Mouse (Mus musculus) MEL (cell line): ENCODE measurements around the gene Gm12258. TPM values are rescaled to one million over a fixed set of nuclear protein-coding genes. Genes with fewer than 3 reads are reported as not detected.

ENCODE experiments used
- DNase-seq: peaks from one replicate; pipeline ENCODE4 v3.0.0; 2011; ENCODE audit warnings: low read depth, low spot score
- H3K27ac ChIP-seq: 2 replicates; pipeline ENCODE4 v1.5.1; 2012; ENCODE audit warnings: low read depth, mild to moderate bottlenecking, control low read depth, low read length, moderate library complexity; ENCODE audit not compliant: control insufficient read depth
- H3K27me3 ChIP-seq, 2 experiments: fragments of 150-350 bp in 1 of 2; sonication (generic) in 1 of 2; 2 replicates each; pipeline ENCODE4 v1.6.1; 2012; ENCODE audit warnings: low read length in 2 of 2, mild to moderate bottlenecking in 2 of 2, improper control_type of control experiment in 1 of 2, moderate library complexity in 1 of 2; ENCODE audit not compliant: insufficient read depth in 2 of 2, control insufficient read depth in 1 of 2
- H3K36me3 ChIP-seq, 2 experiments: 2 replicates each; pipeline ENCODE4 v1.6.1; 2012 to 2014; ENCODE audit warnings: low read length in 2 of 2, improper control_type of control experiment in 1 of 2, inconsistent platforms in 1 of 2, mild to moderate bottlenecking in 1 of 2; ENCODE audit not compliant: insufficient read depth in 2 of 2, control insufficient read depth in 1 of 2
- H3K4me1 ChIP-seq, 2 experiments: fragments of 150-350 bp in 1 of 2; sonication (generic) in 1 of 2; 2 replicates each; pipeline ENCODE4 v1.6.1; 2012; ENCODE audit warnings: low read length in 2 of 2, improper control_type of control experiment in 1 of 2, mild to moderate bottlenecking in 1 of 2; ENCODE audit not compliant: insufficient read depth in 2 of 2, control insufficient read depth in 1 of 2
- H3K4me3 ChIP-seq, 2 experiments: fragments of 150-350 bp in 1 of 2; sonication (generic) in 1 of 2; 2 replicates each; pipeline ENCODE4 v1.5.1; 2012; ENCODE audit warnings: low read depth in 2 of 2, low read length in 2 of 2, mild to moderate bottlenecking in 2 of 2, moderate library complexity in 2 of 2, control low read depth in 1 of 2, improper control_type of control experiment in 1 of 2; ENCODE audit not compliant: control insufficient read depth in 1 of 2, insufficient read depth in 1 of 2
- H3K79me2 ChIP-seq: 2 replicates; pipeline ENCODE4 v1.6.1; 2012; ENCODE audit warnings: mild to moderate bottlenecking, low read length, moderate library complexity; ENCODE audit not compliant: control insufficient read depth, poor library complexity, insufficient read depth
- H3K9ac ChIP-seq: 2 replicates; pipeline ENCODE4 v1.6.1; 2012; ENCODE audit warnings: low read depth, mild to moderate bottlenecking, control low read depth, low read length, moderate library complexity; ENCODE audit not compliant: control insufficient read depth, poor library complexity, severe bottlenecking
- H3K9me3 ChIP-seq: fragments of 150-350 bp; sonication (generic); replicated peaks from 2 replicates; pipeline ENCODE4 v1.6.1; 2012; ENCODE audit warnings: mild to moderate bottlenecking, low read length, improper control_type of control experiment, moderate library complexity; ENCODE audit not compliant: insufficient read depth
- BHLHE40 ChIP-seq: IDR thresholded peaks from 2 replicates; pipeline ENCODE4 v1.6.1; 2012; ENCODE audit warnings: low read depth, mild to moderate bottlenecking, inconsistent platforms, low read length, improper control_type of control experiment, borderline replicate concordance
- CHD1 ChIP-seq: IDR thresholded peaks from 2 replicates; pipeline ENCODE4 v1.6.1; 2012; ENCODE audit warnings: low read depth, mild to moderate bottlenecking, inconsistent platforms, low read length, improper control_type of control experiment
- CHD2 ChIP-seq: IDR thresholded peaks from 2 replicates; pipeline ENCODE4 v1.6.1; 2011; ENCODE audit warnings: low read length, improper control_type of control experiment
- CTCF ChIP-seq, 3 experiments: IDR thresholded peaks in 2 of 3; conservative IDR thresholded peaks in 1 of 3; 2 replicates each; pipeline ENCODE4 v1.5.1; 2011 to 2012; ENCODE audit warnings: low read length in 3 of 3, low read depth in 2 of 3, mild to moderate bottlenecking in 2 of 3, improper control_type of control experiment in 1 of 3, inconsistent platforms in 1 of 3, mixed read lengths in 1 of 3, moderate library complexity in 1 of 3; ENCODE audit not compliant: control insufficient read depth in 1 of 3, insufficient read depth in 1 of 3, poor library complexity in 1 of 3, severe bottlenecking in 1 of 3
- E2F4 ChIP-seq: IDR thresholded peaks from 2 replicates; pipeline ENCODE4 v1.6.1; 2011; ENCODE audit warnings: low read depth, low read length, improper control_type of control experiment, borderline replicate concordance
- ELF1 ChIP-seq: IDR thresholded peaks from 2 replicates; pipeline ENCODE4 v1.6.1; 2014; ENCODE audit warnings: low read depth, mild to moderate bottlenecking, inconsistent platforms, low read length, improper control_type of control experiment, moderate library complexity
- EP300 ChIP-seq, 2 experiments: IDR thresholded peaks; 2 replicates each; pipeline ENCODE4 v1.6.1; 2011; ENCODE audit warnings: improper control_type of control experiment in 2 of 2, low read length in 2 of 2, low read depth in 1 of 2, mild to moderate bottlenecking in 1 of 2
- ETS1 ChIP-seq: IDR thresholded peaks from 2 replicates; pipeline ENCODE4 v1.6.1; 2012; ENCODE audit warnings: low read depth, mild to moderate bottlenecking, inconsistent platforms, low read length, improper control_type of control experiment, moderate library complexity
- GABPA ChIP-seq: IDR thresholded peaks from 2 replicates; pipeline ENCODE4 v1.6.1; 2012; ENCODE audit warnings: low read depth, mild to moderate bottlenecking, inconsistent platforms, low read length, improper control_type of control experiment, moderate library complexity
- GATA1 ChIP-seq: IDR thresholded peaks from 2 replicates; pipeline ENCODE4 v1.6.1; 2011; ENCODE audit warnings: low read depth, low read length, improper control_type of control experiment
- HCFC1 ChIP-seq: IDR thresholded peaks from 2 replicates; pipeline ENCODE4 v1.6.1; 2012; ENCODE audit warnings: low read depth, mild to moderate bottlenecking, inconsistent platforms, low read length, improper control_type of control experiment, moderate library complexity
- JUND ChIP-seq: IDR thresholded peaks from 2 replicates; pipeline ENCODE4 v1.6.1; 2011; ENCODE audit warnings: low read depth, mild to moderate bottlenecking, improper control_type of control experiment, low read length
- MAFK ChIP-seq: IDR thresholded peaks from 2 replicates; pipeline ENCODE4 v1.6.1; 2011; ENCODE audit warnings: low read depth, mild to moderate bottlenecking, low read length, improper control_type of control experiment, borderline replicate concordance
- MAX ChIP-seq: IDR thresholded peaks from 2 replicates; pipeline ENCODE4 v1.6.1; 2011; ENCODE audit warnings: low read length, improper control_type of control experiment
- MAZ ChIP-seq: IDR thresholded peaks from 2 replicates; pipeline ENCODE4 v1.6.1; 2012; ENCODE audit warnings: low read depth, mild to moderate bottlenecking, inconsistent platforms, low read length, improper control_type of control experiment
- MEF2A ChIP-seq: IDR thresholded peaks from 2 replicates; pipeline ENCODE4 v1.6.1; 2014; ENCODE audit warnings: low read depth, mild to moderate bottlenecking, inconsistent platforms, low read length, improper control_type of control experiment; ENCODE audit not compliant: poor library complexity, insufficient replicate concordance, severe bottlenecking; ENCODE audit errors: extremely low read depth
- MXI1 ChIP-seq: IDR thresholded peaks from 2 replicates; pipeline ENCODE4 v1.6.1; 2011; ENCODE audit warnings: mild to moderate bottlenecking, low read depth, low read length, improper control_type of control experiment
- MYC ChIP-seq: IDR thresholded peaks from 2 replicates; pipeline ENCODE4 v1.6.1; 2011; ENCODE audit warnings: low read depth, mild to moderate bottlenecking, low read length, improper control_type of control experiment, moderate library complexity
- NELFE ChIP-seq: IDR thresholded peaks from 2 replicates; pipeline ENCODE4 v1.6.1; 2011; ENCODE audit warnings: low read depth, low read length, improper control_type of control experiment
- NRF1 ChIP-seq: IDR thresholded peaks from 2 replicates; pipeline ENCODE4 v1.6.1; 2014; ENCODE audit warnings: low read depth, mild to moderate bottlenecking, inconsistent platforms, low read length, improper control_type of control experiment, moderate library complexity; ENCODE audit not compliant: poor library complexity, insufficient read depth, severe bottlenecking
- POLR2AphosphoS2 ChIP-seq: IDR thresholded peaks from 2 replicates; pipeline ENCODE4 v1.6.1; 2011; ENCODE audit warnings: low read length, improper control_type of control experiment
- POLR2AphosphoS5 ChIP-seq: IDR thresholded peaks from 2 replicates; pipeline ENCODE4 v1.6.1; 2012; ENCODE audit warnings: low read depth, borderline replicate concordance, mild to moderate bottlenecking, inconsistent platforms, low read length, moderate library complexity, mixed read lengths
- RAD21 ChIP-seq: IDR thresholded peaks from 2 replicates; pipeline ENCODE4 v1.6.1; 2011; ENCODE audit warnings: mild to moderate bottlenecking, low read depth, low read length, improper control_type of control experiment
- RCOR1 ChIP-seq: IDR thresholded peaks from 2 replicates; pipeline ENCODE4 v1.6.1; 2012; ENCODE audit warnings: low read depth, mild to moderate bottlenecking, inconsistent platforms, low read length, improper control_type of control experiment
- SIN3A ChIP-seq: IDR thresholded peaks from 2 replicates; pipeline ENCODE4 v1.6.1; 2012; ENCODE audit warnings: low read length, improper control_type of control experiment, inconsistent platforms
- SMC3 ChIP-seq: IDR thresholded peaks from 2 replicates; pipeline ENCODE4 v1.6.1; 2011; ENCODE audit warnings: low read depth, low read length, improper control_type of control experiment
- TBP ChIP-seq: IDR thresholded peaks from 2 replicates; pipeline ENCODE4 v1.8.0; 2011; ENCODE audit warnings: low read depth, low read length, improper control_type of control experiment
- TCF12 ChIP-seq: IDR thresholded peaks from 2 replicates; pipeline ENCODE4 v1.6.1; 2014; ENCODE audit warnings: low read depth, mild to moderate bottlenecking, inconsistent platforms, low read length, improper control_type of control experiment, moderate library complexity
- UBTF ChIP-seq: IDR thresholded peaks from 2 replicates; pipeline ENCODE4 v1.6.1; 2012; ENCODE audit warnings: low read depth, mild to moderate bottlenecking, inconsistent platforms, low read length, improper control_type of control experiment, moderate library complexity, borderline replicate concordance; ENCODE audit not compliant: insufficient read depth
- USF1 ChIP-seq: IDR thresholded peaks from 2 replicates; pipeline ENCODE4 v1.6.1; 2014; ENCODE audit warnings: low read depth, mild to moderate bottlenecking, inconsistent platforms, low read length, improper control_type of control experiment, moderate library complexity
- USF2 ChIP-seq, 2 experiments: IDR thresholded peaks; 2 replicates each; pipeline ENCODE4 v1.6.1; 2011 to 2012; ENCODE audit warnings: improper control_type of control experiment in 2 of 2, low read length in 2 of 2, borderline replicate concordance in 1 of 2, inconsistent platforms in 1 of 2, low read depth in 1 of 2, mild to moderate bottlenecking in 1 of 2; ENCODE audit not compliant: insufficient read depth in 1 of 2
- ZC3H11A ChIP-seq: IDR thresholded peaks from 2 replicates; pipeline ENCODE4 v1.6.1; 2012; ENCODE audit warnings: low read depth, mild to moderate bottlenecking, inconsistent platforms, low read length, improper control_type of control experiment
- ZKSCAN1 ChIP-seq: IDR thresholded peaks from 2 replicates; pipeline ENCODE4 v1.6.1; 2012; ENCODE audit warnings: low read depth, mild to moderate bottlenecking, inconsistent platforms, low read length, improper control_type of control experiment, moderate library complexity
- ZMIZ1 ChIP-seq: IDR thresholded peaks from 2 replicates; pipeline ENCODE4 v1.6.1; 2012; ENCODE audit warnings: low read depth, mild to moderate bottlenecking, inconsistent platforms, low read length, improper control_type of control experiment, moderate library complexity
- ZNF384 ChIP-seq: IDR thresholded peaks from 2 replicates; pipeline ENCODE4 v1.6.1; 2012; ENCODE audit warnings: low read depth, mild to moderate bottlenecking, inconsistent platforms, low read length, improper control_type of control experiment
- polyA plus RNA-seq, 2 experiments: library from polyadenylated mRNA; stranded (reverse) in 1 of 2; unstranded in 1 of 2; fragments of >175 nt in 1 of 2; fragments of >200 nt in 1 of 2; gene quantifications; 2 replicates each; pipeline versions ENCODE4 v1.2.1 to v1.2.4; 2012; ENCODE audit warnings: low replicate concordance in 2 of 2, low read depth in 1 of 2; ENCODE audit not compliant: insufficient read length in 2 of 2, insufficient read depth in 1 of 2, missing spikeins in 1 of 2
- total RNA-seq: library from RNA; depleted of rRNA; stranded (reverse); fragments of 300-350 nt; gene quantifications from 2 replicates; pipeline ENCODE4 v1.2.3, GENCODE M21; 2012; rRNA removed

Gm12258 gene
- total RNA-seq (1.7 and 2.1 TPM in 2 replicates), polyA plus RNA-seq (1 to 10 TPM in 1 of 2 experiments, not detected in 1; 2.5 TPM)

- peaks cover 6% of the 10 kb centered on the region; the same call in 1 of the 2 replicates for H3K79me2 ChIP-seq
- TF ChIP-seq BHLHE40 = no peak
- 0 out of 2 replicates have a peak, but pooled peaks have one; percentile 46 for TF ChIP-seq MYC
- TF ChIP-seq GATA1 = peak; percentile 47
- no peak for TF ChIP-seq MAFK
- no peak for TF ChIP-seq POLR2AphosphoS5
- no peak for TF ChIP-seq ZKSCAN1
- TF ChIP-seq ETS1 = peak; percentile 38; the same call in 1 of the 2 replicates
- no peak for TF ChIP-seq CTCF (IDR thresholded peaks at IDR 0.05 in 2 of 3, conservative IDR thresholded peaks at IDR 0.05 in 1 of 3; ENCODE audit: control insufficient read depth in 1 of 3, insufficient read depth in 1 of 3, low read depth in 2 of 3, low read length in 3 of 3, poor library complexity in 1 of 3, severe bottlenecking in 1 of 3)
- TF ChIP-seq CHD2 = peak; percentile 88
- TF ChIP-seq ZMIZ1 = no peak
- no peak for TF ChIP-seq ZNF384
- peak; percentile 81 for TF ChIP-seq SIN3A
- peak; percentile 76 for TF ChIP-seq HCFC1
- no peak for TF ChIP-seq MEF2A
- no peak for TF ChIP-seq MAZ
- no peak for TF ChIP-seq USF2 (IDR thresholded peaks at IDR 0.05; ENCODE audit: borderline replicate concordance in 1 of 2, insufficient read depth in 1 of 2, low read depth in 1 of 2, low read length in 2 of 2)
- TF ChIP-seq TCF12 = 0 out of 2 replicates have a peak, but pooled peaks have one; percentile 28
- TF ChIP-seq GABPA = no peak
- TF ChIP-seq JUND = no peak
- TF ChIP-seq UBTF = no peak
- TF ChIP-seq SMC3 = no peak
- peak; percentile 73 for TF ChIP-seq NELFE
- peak; percentile 88 for TF ChIP-seq ELF1
- TF ChIP-seq NRF1 = no peak; the same call in 1 of the 2 replicates
- TF ChIP-seq RAD21 = no peak
- TF ChIP-seq POLR2AphosphoS2 = peak; percentile 66; the same call in 1 of the 2 replicates
- TF ChIP-seq USF1 = no peak
- peak; percentile 72 for TF ChIP-seq TBP
- TF ChIP-seq ZC3H11A = no peak
- peak; percentile 65; the same call in 1 of the 2 replicates for TF ChIP-seq E2F4
- peak in 1 of 2 experiments; percentile 45; a peak in 1 of 4 replicates for TF ChIP-seq EP300 (IDR thresholded peaks at IDR 0.05; ENCODE audit: low read depth in 1 of 2, low read length in 2 of 2)
- peak; percentile 54; the same call in 1 of the 2 replicates for TF ChIP-seq RCOR1
- peak; percentile 71 for TF ChIP-seq MAX
- TF ChIP-seq CHD1 = no peak
- TF ChIP-seq MXI1 = peak; percentile 65; the same call in 1 of the 2 replicates
Observed at GRCm38 (mm10) chr11:58846919-58847461, at the start of gene Gm12258. Gene Gm12258 (plus strand): TSS chr11:58847158.

More at GRCm38 (mm10) chr11:58846919-58847461, at the start of gene Gm12258:
- peak; percentile 100 for DNase-seq
- peaks cover 2 to 5% of the 10 kb centered on the region in 2 experiments; a peak in 2 of 4 replicates for H3K4me1 ChIP-seq
- peak within 1 kb of the TSS; percentile 91 for H3K9ac ChIP-seq
- no peaks in the 10 kb centered on the region for H3K9me3 ChIP-seq
- H3K36me3 ChIP-seq = peaks cover 3 to 9% of the 10 kb centered on the region in 2 experiments; a peak in 3 of 4 replicates
- peak within 1 kb of the TSS; percentile 79 to 97 for H3K4me3 ChIP-seq
- peak within 1 kb of the TSS; percentile 78 for H3K27ac ChIP-seq
- no peaks in the 10 kb centered on the region; a peak in 1 of 4 replicates for H3K27me3 ChIP-seq
